Mouse (Mus musculus): ENCODE data around the gene Pdk1. TPM values are rescaled to one million over a fixed set of nuclear protein-coding genes. Genes with fewer than 3 reads are reported as not detected.

The Pdk1 gene
- polyA plus RNA-seq, 1 experiment from 2014 or later = 50.1 TPM

Other genes starting within 250 kb of the Pdk1 start
- gene Itga6, start 127.6 kb upstream of the Pdk1 start, polyA plus RNA-seq (2015; fragmentation: Nextera tagmentation; extraction: Ambion mirVana) = 77.1 and 81.4 TPM in 2 replicates
- gene Rapgef4, start 108.0 kb downstream of the Pdk1 start, polyA plus RNA-seq (2015; fragmentation: Nextera tagmentation; extraction: Ambion mirVana) = 5.0 and 5.2 TPM in 2 replicates